Mouse (Mus musculus) cerebellum, adult (tissue): ENCODE results near the gene Olfr1217.
"Not testable (repeated sequence)": the region's sequence is repeated elsewhere in the genome, so short reads cannot be mapped to it uniquely, and the experiment has no call there.

Experiments
- ATAC-seq: cut with Nextera tagmentation; 2 replicates; pipeline ENCODE4 v1.9.2; 2017; ENCODE audit warnings: mild to moderate bottlenecking, moderate library complexity, mixed read lengths; ENCODE audit not compliant: insufficient number of reproducible peaks, low FRiP score, low TSS enrichment

Olfr1217 gene

DNA sequence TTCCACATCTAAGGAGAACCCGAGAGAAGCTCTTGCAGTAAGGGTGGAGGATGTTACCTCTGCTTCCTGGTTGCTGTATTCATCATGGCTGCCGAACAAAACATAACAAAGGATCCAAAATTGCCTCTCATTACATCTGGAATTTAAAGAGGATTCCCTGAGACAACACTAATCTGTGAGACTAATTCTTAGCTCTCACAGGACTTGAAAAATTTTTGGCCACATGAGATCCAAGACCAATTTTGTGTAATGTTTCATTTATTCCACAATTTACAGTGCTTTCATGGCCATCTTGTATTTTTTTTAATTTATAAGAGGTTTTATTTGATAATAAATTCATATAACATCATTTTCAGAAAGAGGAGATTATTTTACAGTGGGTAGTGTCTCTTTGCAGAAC is at the start of gene Olfr1217:
TSS of gene Olfr1217 (minus strand) at position 101 of the 400 bp plus-strand sequence.
- ATAC-seq: no peak

- no peak for ATAC-seq
Measured at GRCm38 (mm10) chr2:89081487-89081886, 49.6 kb upstream of the Olfr1217 start.

GRCm38 (mm10) chr2:89061087-89061486 is 29.2 kb upstream of the Olfr1217 start, which contains the start of gene Olfr1218:
TSS of gene Olfr1218 (minus strand) at chr2:89061187.
- no peak for ATAC-seq

DNA sequence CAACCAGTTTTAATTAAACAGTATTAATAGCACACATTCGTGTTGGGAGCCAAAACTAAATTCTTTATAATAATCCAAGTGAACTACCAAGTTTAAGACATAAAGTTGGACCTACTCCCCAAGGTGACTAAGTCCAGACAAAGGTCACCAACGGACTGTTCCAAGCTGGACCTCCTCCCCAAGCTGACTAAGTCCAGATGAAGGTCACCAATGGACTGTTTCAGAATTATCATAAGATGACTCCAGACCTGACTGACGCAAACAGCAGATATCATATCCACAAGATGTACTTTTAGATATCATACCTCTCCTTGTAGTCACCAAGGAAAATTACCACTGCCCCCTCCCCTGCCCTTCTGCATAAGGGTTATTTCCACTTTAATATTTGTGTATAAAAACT is 10.4 kb downstream of the Olfr1217 start:
- ATAC-seq: not testable (repeated sequence)

DNA sequence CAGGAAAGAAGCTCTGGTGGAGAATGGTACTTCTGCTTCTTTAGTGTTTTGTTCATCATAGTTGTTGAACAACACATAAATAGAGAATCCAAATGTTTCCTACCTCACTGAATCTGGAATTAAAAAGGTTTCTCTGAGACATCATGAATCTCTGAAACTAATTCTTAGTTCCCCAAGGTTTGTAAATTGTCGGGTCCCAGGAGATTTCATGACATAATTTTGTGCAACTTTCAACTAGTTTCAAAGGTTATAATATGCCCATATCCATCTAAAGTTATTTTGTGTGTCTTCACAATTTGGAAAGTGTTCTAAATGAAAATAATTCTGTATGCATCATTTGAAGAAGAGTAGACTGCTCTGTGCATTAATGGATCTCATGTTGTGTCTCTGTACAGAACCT is 13.6 kb downstream of the Olfr1217 start, which contains the start of gene Olfr1216:
TSS of gene Olfr1216 (minus strand) at position 101 of the 400 bp plus-strand sequence.
- no peak for ATAC-seq

- ATAC-seq: no peak
Measured at GRCm38 (mm10) chr2:89006873-89007272, 25.0 kb downstream of the Olfr1217 start, which contains the start of gene Olfr1215. TSS of gene Olfr1215 (minus strand) at chr2:89006973.

GRCm38 (mm10) chr2:88992553-88992952 is 39.3 kb downstream of the Olfr1217 start, which contains the start of gene Olfr1214:
TSS of gene Olfr1214 (minus strand) at chr2:88992653.
- ATAC-seq: no peak

DNA sequence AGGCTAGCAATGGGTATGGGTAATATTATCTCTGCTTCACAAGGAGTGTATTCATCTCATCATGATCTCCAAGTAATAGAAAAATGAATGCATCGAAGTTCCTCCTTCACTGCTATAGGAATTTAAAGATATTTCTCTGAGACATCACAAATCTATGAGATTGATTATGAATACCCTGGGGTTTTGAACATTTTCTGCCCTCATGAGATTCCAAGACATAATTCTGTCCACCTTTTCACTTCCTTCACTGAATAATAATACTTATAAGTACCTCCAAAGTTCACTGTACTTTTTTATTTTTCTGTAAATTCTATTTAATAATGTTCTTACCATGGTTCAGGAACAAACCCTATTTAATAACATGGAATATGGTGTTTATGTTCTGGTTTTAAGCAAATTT is 51.7 kb downstream of the Olfr1217 start, which contains the start of gene Gm13762:
TSS of gene Gm13762 (minus strand) at position 101 of the 400 bp plus-strand sequence.
- no peak for ATAC-seq
